Mouse (Mus musculus): Measurements from ENCODE around the gene Ccdc28b.
A peak's percentile ranks its signal among the peaks of the same experiment; 100 is the strongest.

Ccdc28b gene

DNA sequence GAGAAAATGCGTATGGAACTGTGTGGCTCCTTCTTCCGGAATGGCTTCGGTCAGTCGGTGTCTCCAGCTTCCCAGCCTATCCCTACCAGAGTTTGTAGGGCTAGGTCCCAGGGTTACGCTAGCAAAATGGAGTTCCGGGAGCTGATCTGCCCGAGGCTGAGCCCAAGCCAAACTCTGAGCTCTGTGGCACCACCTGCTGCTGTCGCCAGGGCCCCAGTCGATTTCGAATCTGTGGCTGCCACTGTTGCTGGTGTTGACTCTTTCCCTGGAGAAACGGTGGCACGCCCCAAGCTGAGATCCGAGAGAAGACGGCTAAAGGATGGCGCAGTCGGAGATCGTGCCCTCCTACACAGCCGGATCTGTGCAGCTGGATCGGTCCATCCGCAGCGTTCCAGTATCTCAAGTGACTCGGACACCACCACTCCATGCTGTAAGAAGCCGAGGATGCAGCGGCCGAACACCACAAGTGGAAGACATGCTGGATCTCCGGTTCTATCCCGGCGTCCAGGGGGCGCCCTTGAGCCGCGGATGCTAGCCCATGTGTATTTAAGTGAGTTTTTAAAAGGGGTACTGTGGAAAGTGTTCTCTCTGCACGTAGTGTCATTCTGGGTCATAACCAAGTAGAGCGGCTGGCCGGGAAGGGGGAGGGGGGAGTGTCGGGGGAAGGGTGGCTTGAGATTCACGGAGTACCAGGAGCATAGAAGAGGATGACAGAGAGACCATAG, 38.7 kb downstream of the Ccdc28b start:
- peak; percentile 93 for DNase-seq (ENCODE audit: low read depth)

DNA sequence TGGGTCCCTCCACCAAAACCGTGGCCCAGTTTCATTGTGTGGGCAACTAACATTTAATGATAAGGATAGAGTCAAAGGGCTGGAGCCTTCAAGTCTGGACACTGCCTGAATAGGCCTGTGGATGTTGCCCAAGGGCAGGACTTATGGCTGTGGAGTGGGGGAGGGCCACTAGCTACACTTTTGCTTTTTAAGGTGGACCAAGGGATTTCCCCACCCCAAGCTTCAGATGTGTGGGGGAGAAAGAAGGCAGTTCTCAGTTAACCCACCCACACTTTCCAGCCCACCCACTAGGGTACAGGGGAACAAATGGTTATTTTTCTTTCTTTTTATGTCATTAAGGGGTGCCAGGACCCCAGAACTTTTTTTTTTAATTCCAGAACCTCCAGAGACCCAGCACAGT, 39.4 kb downstream of the Ccdc28b start:
- peak; percentile 68 for DNase-seq (ENCODE audit: low read depth)

DNA sequence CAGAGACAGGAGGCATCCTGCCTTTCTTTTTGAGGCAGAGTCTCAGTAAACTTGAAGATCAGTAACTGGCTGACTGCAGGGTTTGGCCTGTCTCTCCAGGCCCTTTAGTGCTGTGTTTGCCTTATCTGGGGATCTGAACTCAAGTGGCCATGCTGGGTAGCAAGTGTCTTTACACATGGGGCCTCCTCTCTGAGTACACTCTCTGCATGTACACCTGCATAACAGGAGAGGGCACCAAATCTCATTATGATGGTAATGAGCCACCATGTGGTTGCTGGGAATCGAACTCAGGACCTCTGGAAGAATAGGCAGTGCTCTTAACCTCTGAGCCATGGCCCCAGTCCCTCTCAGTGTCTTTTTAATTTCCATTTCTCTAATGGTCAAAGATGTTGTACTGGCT, 41.5 kb downstream of the Ccdc28b start:
- DNase-seq (ENCODE audit: low read depth) = peak; percentile 37

DNA sequence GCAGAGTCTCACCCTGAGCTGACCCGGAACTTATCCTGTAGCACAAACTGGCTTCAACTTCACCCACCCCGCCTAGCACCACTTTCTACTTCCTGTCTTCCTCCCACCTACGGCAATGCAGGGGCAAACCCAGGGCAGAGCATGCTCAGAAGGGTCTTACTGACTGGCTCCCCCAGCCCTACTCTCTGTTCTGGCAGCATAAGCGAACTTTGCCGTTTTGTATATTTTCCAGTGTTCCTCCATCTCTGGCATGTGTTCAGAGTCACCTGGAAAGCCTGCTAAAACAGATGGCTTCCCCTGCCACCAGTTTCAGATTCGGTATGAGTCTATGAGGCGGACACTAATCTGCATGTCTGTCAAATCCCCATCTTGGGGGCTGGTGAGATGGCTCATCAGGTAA, 43.4 kb downstream of the Ccdc28b start:
- peak; percentile 93 for DNase-seq (ENCODE audit: low read depth)

DNA sequence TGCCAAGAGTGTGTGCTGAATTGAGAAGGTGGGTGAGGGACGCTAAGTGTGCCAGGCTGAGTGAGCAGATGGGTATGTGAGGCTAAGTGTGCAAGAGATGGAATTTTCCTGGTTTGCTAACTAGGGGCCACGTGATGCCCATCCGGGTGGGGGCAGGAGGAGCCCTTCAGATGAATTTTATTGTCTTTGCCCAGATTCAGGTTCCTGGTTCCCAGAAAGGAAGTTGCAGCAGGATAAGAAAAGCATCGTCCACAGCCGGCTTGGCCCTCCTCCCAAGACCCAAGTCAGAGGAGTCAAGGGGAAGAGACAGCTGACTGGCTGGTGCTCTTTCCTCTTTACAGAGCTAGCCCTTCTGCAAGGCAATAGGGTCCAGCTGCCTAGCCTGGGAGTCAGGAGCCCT, 45.3 kb downstream of the Ccdc28b start, which contains the start of gene Fam167b:
Fam167b (minus strand) TSS at position 84 of the 400 bp plus-strand sequence.
- DNase-seq (ENCODE audit: low read depth) = no peak

DNA sequence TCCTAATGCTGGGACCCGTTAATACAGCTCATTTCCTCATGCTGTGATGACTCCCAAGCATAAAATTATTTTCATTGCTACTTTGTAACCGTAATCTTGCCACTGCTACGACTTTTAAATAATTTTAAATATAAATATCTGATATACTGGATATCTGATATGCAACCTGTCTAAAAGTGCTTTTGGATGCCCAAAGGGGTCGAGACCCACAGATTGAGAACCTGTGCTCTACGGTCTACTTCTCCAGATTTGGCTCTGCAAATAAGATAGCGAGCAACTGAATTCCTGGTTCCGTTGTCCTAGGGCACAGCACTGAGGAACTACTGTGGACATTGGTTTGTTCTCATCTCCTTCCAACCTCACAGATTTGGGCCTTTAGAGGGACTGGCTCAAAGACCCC, 46.1 kb downstream of the Ccdc28b start:
- no peak for DNase-seq (ENCODE audit: low read depth)

DNA sequence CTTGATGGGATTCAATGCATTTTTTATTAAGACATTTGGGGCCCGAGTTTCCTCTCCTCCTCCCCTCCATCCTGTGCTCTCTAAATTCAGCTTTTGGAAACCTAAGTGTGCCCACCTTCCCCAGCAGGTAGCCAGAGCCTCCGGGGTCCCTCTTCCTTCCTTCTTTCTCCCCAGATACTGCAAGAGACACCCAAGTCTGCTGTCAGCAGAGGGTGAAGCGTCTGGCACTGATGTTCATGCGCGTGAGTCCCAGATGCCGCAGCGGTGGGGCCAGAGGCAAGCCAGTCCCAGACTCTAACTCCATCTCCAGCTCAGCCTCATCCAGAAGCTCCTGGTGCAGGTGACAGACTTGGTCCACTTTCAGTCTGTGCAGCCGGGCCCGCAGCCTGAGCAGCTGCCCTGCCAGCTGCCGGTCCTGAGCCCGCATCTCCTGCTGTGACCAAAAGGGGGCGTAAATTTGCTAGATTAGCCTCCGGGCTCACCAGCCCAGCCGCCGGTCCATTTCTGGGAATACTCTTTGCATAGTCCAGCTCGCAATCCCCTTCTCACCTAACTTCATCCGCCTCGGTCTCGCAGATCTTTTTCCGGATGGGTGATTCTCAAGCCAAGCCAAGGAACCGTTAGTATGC, 46.8 kb downstream of the Ccdc28b start:
- DNase-seq (ENCODE audit: low read depth) = peak; percentile 78

DNA sequence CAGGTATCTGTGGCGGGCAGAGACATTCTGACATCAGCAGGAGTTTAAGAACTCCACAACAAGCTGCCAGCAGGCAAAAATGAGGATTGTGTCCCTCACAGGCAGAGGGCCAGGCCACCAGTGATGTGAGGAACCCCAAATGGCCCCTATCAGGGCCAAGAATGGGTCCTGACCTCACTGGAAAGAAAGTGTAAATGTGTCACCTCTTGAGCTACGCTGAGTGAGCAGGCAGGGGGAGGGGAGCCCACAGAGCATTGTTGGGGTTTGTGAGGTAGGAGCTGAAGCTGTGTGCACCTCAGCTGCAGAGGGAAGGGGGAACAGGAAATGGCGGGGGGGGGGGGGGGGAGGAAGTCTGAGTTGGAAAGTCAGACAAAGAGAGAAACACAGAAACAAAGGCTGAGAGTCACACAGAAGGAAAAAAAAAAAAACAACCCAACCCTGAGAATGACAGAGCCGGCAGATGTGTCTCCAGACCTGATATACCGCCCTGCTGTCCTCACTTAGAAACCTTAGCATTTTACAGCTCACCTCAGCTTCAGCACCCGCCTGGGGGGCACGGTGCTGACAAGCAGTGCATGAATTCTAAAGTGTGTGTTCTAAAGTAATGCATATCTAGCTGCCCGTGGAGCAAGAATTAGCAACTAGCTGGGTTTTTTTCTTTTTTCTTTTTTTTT, 48.4 kb downstream of the Ccdc28b start:
- DNase-seq (ENCODE audit: low read depth) = peak; percentile 98

DNA sequence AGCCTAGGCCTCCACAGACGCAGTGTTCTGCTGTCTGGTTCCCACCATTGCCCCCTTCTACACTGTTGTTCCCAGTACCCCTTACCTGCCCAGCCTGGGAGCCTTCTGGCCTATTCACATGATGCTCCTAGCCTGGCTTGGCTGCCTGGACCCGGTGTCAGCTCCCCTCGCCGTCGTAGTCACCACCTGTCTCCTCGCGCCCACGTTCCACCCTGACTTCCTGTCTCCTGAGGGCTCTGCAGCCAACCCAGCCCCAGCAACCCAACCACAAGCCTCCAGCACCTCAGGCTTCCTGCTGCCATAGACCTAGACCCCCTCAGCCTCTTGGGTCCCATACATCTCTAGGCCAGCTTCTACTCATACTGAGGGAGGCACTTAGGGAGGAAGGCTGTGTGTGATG, 50.3 kb downstream of the Ccdc28b start, which contains the start of gene Lck:
Lck (minus strand) TSS at position 212 of the 400 bp plus-strand sequence.
- peak; percentile 91 for DNase-seq (ENCODE audit: low read depth)

DNA sequence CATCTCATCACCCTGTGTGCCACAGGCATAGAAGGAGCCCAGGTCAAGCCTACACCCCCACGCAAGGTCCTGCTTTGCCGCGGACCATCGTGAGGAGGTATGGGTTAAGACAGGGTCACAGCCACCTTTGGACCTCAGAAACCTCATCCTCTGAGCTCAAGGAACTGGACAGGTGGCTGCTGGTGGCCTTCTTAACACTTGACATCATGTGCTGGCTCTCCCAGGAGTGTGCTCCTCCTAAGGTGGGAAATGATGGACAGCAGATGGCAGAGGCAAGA, 50.7 kb downstream of the Ccdc28b start:
- DNase-seq (ENCODE audit: low read depth) = no peak

DNA sequence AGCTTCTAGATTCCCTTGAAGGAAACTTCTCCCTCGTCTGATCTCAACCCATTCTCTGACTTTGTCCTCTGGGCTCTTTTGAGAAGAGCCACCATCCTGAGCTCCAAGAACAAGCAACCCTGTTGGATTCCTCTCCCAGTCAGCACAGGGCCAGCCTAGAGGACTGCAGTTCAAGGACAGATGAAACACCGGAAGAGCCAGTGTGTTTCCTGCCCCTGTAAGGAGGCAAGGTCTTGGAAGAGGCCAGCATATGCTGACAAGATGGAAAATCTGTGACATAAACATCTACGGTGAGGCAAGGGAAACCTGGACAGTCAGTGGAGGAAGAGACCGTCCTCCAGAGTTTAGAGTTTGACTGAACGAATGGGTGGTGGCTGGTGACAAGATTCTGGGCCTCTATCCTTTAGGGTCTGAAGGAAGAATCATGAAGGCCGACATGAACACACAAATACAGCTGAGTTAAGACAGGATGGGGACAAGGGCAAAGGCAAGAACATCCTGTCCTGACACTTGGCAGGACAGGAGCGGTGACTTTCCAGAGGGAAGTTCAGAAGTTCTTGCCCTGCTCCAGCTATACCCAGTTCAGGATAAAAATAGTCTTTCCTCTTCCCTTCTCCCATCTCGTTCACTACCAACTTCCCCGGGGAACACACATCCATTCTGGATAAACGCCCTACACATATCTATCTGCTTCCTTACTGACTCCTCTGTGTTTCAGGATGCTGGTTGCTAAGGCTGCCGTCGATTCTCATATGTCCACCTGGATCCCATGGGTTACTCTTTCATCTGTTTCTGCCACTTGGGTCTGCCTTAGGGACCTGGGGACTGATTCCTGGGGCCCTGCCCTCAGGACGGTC, 51.3 kb downstream of the Ccdc28b start:
- DNase-seq (ENCODE audit: low read depth) = peak; percentile 87

DNA sequence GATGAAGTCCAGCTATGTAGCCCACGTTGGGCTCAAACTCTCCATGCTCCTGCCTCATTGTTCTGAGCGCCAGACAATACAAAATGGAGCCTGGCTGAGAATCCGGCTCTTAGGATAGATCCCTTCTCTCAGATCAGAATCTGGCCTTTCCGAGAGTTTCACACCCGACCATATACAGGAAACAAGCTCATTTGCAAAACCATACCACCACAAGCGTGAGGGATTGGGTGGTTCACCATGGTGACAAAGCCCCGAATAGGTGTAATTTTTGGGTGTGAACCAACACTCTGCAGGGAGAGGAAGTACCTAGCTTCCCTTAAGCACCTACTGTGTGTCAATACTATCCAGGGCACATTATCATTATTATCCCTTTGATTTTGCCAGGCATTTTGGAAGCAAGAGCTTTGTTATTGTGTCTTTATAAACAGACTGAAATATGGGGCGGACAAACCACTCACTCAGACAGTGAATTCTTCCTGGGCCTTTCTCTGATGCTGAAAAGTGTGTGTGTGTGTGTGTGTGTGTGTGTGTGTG, 52.1 kb downstream of the Ccdc28b start:
- peak; percentile 87 for DNase-seq (ENCODE audit: low read depth)

DNA sequence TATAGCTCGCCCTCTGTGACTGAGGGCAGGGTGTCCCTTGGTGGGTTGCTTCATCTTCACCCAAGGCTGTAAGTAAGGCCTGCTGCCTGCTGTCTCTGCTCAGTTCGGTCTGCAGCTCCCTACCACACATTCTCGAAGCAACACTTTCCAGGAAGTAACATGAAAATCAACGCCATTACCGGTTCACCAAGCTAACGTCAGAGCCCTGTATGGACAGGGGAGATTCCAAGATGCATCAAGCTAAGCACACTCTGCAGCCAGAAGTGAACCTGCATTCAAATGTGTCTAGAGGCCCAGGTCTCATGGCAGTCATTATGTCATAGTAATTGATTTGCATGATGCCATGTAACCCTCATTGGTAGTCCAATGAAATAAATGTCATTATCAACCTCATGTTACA, 53.7 kb downstream of the Ccdc28b start:
- DNase-seq (ENCODE audit: low read depth) = peak; percentile 92

All from induced T-regulatory cell, adult 2 months (primary cell).